In the genomic region with DNA sequence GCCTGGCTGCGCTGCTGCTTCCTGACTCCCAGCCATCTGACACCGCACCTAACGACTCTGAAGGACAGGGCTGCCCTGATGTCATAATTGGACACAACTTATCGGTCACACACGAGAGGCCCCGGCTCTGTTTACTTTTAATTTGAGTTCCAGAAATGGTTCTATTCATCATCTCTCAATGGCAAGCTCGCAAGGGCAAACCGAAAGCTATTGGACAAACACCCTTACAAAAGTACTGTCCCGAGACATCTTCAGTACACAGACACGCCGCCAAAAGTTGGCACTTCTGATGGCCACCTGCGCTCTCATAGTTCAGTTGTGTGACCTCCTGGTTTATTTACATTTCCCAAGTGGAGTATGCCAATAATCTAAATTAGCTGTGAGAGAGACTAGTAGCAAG, we compare ENCODE assay signal across 16 mouse cellular contexts.
DNase-seq lines count a peak whose midpoint lies in the region; ATAC-seq and TF ChIP-seq lines count a peak whose summit lies in the region.
"Had no signal": no experiment of that assay in that cellular context is flagged by ENCODE, and none has a peak within 500 bp of the region (broad histone marks: within the 10 kb centered on the region; RNA-seq: fewer than 3 reads in every experiment).

No protein-coding gene starts in this region.

- 59% methylated on average over 12 of the region's 12 CpGs for WGBS in heart, adult 2 months
- 72% methylated on average over 12 of the region's 12 CpGs for WGBS in heart, embryonic 12.5 days
- WGBS in kidney, postnatal 0 days = 30% methylated on average over 12 of the region's 12 CpGs

- no peak overlapping the region for H3K4me2 ChIP-seq in heart, embryonic 12.5 days
- H3K4me2 ChIP-seq in kidney, postnatal 0 days (ENCODE audit: low read length) = peak overlapping the region; percentile 27; the same call in 1 of the 2 replicates
- H3K4me2 ChIP-seq: forebrain, embryonic 12.5 days; heart, embryonic 15.5 days; liver, embryonic 11.5 days; neural tube, embryonic 12.5 days had no signal

- no peaks in the 10 kb centered on the region for H3K4me1 ChIP-seq in heart, adult 2 months (ENCODE audit: control insufficient read depth, insufficient read depth, low read length)
- peaks cover 24% of the 10 kb centered on the region for H3K4me1 ChIP-seq in heart, embryonic 12.5 days (replicated peaks)
- H3K4me1 ChIP-seq in kidney, postnatal 0 days (replicated peaks; ENCODE audit: insufficient read depth, low read length) = 0 out of 2 replicates have a peak, but pooled peaks cover 6% of the 10 kb centered on the region

- no peak for TF ChIP-seq CTCF in heart, adult 2 months (IDR thresholded peaks at IDR 0.05)
- TF ChIP-seq CTCF in kidney, postnatal 0 days (IDR thresholded peaks at IDR 0.05; ENCODE audit: low read depth) = no peak

- no peaks in the 10 kb centered on the region for H3K79me2 ChIP-seq in heart, adult 2 months (replicated peaks; ENCODE audit: control insufficient read depth, insufficient read depth, low read length)

- DNase-seq in heart, adult 2 months = peak in 1 of 2 experiments; percentile 13
- no peak for DNase-seq in kidney, postnatal 0 days (ENCODE audit: low spot score)
- no peak for DNase-seq in kidney, postnatal 25 days
- DNase-seq in adrenal gland, postnatal 14 days = peak; percentile 39
- peak; percentile 11 for DNase-seq in lung, postnatal 14 days
- DNase-seq in frontal cortex, postnatal 36 days (ENCODE audit: low spot score in 2 of 2) = no peak
- DNase-seq: B cell, adult 2 months; cerebellum, adult 18-20 months; retina, postnatal 1 day had no signal

- H3K9me3 ChIP-seq in heart, embryonic 12.5 days (replicated peaks) = no peaks in the 10 kb centered on the region
- H3K9me3 ChIP-seq in kidney, postnatal 0 days (replicated peaks; ENCODE audit: low read length) = no peaks in the 10 kb centered on the region
- H3K9me3 ChIP-seq: forebrain, embryonic 12.5 days; heart, embryonic 15.5 days; neural tube, embryonic 12.5 days had no signal

- H3K9ac ChIP-seq in heart, adult 2 months (ENCODE audit: low read depth, low read length) = no peak overlapping the region
- no peak overlapping the region for H3K9ac ChIP-seq in heart, embryonic 12.5 days
- no peak overlapping the region for H3K9ac ChIP-seq in kidney, postnatal 0 days (ENCODE audit: low read depth, low read length)
- H3K9ac ChIP-seq: forebrain, embryonic 12.5 days; heart, embryonic 15.5 days; neural tube, embryonic 12.5 days had no signal

- no peak for ATAC-seq in heart, embryonic 12.5 days (ENCODE audit: insufficient number of reproducible peaks, low FRiP score)
- ATAC-seq in kidney, postnatal 0 days (replicated peaks; ENCODE audit: low FRiP score, low read depth) = no peak
- ATAC-seq in granulocyte monocyte progenitor cell, adult 5-6 weeks (replicated peaks; ENCODE audit: poor library complexity, severe bottlenecking) = no peak
- ATAC-seq: midbrain, embryonic 16.5 days had no signal

- no peak overlapping the region for H3K4me3 ChIP-seq in heart, adult 2 months
- H3K4me3 ChIP-seq in heart, embryonic 12.5 days = no peak overlapping the region
- H3K4me3 ChIP-seq in kidney, postnatal 0 days (replicated peaks; ENCODE audit: low read depth, low read length) = no peak overlapping the region
- H3K4me3 ChIP-seq: forebrain, embryonic 12.5 days; heart, embryonic 15.5 days; neural tube, embryonic 12.5 days had no signal

- no peak for TF ChIP-seq EP300 in heart, adult 2 months (IDR thresholded peaks at IDR 0.05; ENCODE audit: insufficient read depth, low read depth, low read length)

- intact Hi-C loops in heart, adult 2 months (cut with DNase I) = no loop called here

- no peaks in the 10 kb centered on the region for H3K27me3 ChIP-seq in heart, adult 2 months (ENCODE audit: control insufficient read depth, insufficient read depth, low read length)
- no peaks in the 10 kb centered on the region for H3K27me3 ChIP-seq in heart, embryonic 12.5 days (replicated peaks)
- H3K27me3 ChIP-seq in kidney, postnatal 0 days (ENCODE audit: insufficient read depth, low read length) = no peaks in the 10 kb centered on the region
- H3K27me3 ChIP-seq: forebrain, embryonic 12.5 days; heart, embryonic 15.5 days; neural tube, embryonic 12.5 days had no signal

- H3K36me3 ChIP-seq in heart, adult 2 months (ENCODE audit: control insufficient read depth, insufficient read depth, low read length) = no peaks in the 10 kb centered on the region
- no peaks in the 10 kb centered on the region for H3K36me3 ChIP-seq in heart, embryonic 12.5 days
- no peaks in the 10 kb centered on the region for H3K36me3 ChIP-seq in kidney, postnatal 0 days (ENCODE audit: insufficient read depth, low read length)
- H3K36me3 ChIP-seq: forebrain, embryonic 12.5 days; heart, embryonic 15.5 days; neural tube, embryonic 12.5 days had no signal

- peak overlapping the region; percentile 31; the same call in 1 of the 2 replicates for H3K27ac ChIP-seq in heart, adult 2 months
- H3K27ac ChIP-seq in heart, embryonic 12.5 days (ENCODE audit: poor library complexity, severe bottlenecking) = no peak overlapping the region
- no peak overlapping the region for H3K27ac ChIP-seq in kidney, postnatal 0 days
- H3K27ac ChIP-seq: forebrain, embryonic 12.5 days; heart, embryonic 15.5 days; neural tube, embryonic 12.5 days had no signal

- TF ChIP-seq POLR2A in heart, adult 2 months (IDR thresholded peaks at IDR 0.05; ENCODE audit: insufficient read depth, low read depth, low read length) = no peak

Comparison
In these comparisons a context has a peak if more than half of its experiments do, and no peak if none do; other contexts are left out.
1. DNase-seq: peak in adrenal gland, postnatal 14 days (single experiment) and lung, postnatal 14 days (single experiment); none in kidney, postnatal 0 days (single experiment), kidney, postnatal 25 days (0 of 2) and frontal cortex, postnatal 36 days (0 of 2).